Mouse (Mus musculus) cerebellum, postnatal 36 days (tissue): ENCODE data around the gene Eda2r.

Experiments
- DNase-seq, 2 experiments: peaks; one replicate each; pipeline ENCODE4 v3.0.0; 2021 to 2022; ENCODE audit warnings: mixed read lengths in 2 of 2

The Eda2r gene

DNA sequence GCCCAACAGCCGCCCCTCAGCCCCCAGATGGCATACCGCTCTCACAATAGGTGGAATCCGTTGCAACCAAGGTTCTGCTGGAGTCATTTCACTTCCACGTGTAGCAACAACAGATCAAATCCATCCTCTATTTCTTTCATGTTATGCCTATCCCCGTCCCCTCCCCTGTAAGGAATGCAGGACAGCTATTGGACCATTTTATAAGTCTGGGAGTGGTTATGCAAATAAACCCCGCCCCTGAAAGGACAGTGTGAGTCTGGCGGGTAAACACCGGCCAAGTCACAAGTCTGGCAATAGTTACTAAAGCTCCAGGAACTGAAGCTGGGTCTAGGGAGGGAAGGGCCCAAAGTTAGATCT, at the start of gene Eda2r:
Eda2r (minus strand) TSS at position 152 of the 357 bp plus-strand sequence.
- DNase-seq = peak in 1 of 2 experiments; percentile 1

- DNase-seq = no peak
Measured at GRCm38 (mm10) chrX:97397872-97398271, 20.9 kb upstream of the Eda2r start.

- DNase-seq = no peak
Measured at GRCm38 (mm10) chrX:97378076-97378475, 1.1 kb upstream of the Eda2r start.

DNA sequence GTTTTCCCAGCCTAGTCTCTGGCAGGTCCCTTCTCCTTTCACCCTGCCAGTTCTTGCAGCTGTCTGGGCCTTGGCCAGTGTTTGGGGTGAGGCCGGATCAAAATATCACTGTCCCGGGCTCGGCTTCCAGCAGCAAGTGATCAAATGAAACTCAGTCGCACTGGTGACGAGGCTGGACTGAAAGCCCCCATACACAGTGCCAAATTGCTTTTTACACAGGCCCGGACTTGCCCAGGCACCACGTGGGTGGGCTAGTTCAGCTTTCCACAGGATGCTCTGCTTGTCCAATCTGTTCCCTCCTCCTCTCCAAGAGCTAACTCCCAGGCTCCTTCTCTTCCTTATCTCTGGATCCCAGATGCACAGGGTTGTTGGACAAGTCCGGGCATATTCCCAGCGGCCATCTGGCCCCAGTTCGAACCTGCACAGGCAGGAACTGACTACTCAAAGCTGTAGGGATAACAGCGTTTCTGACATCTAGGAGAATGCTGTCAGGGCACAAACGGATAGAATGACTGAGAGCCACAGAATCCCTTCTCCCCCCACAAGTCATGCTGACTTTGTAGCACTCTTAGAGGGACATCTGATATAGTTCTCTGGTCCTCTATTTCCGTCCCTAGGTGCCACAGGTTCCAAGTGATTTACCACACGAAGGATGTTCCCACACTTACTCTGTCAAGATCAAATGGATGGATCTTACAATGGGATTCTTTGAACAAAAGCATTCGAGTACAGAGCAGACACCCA, 523 bp downstream of the Eda2r start:
- peak; percentile 0 to 2 for DNase-seq

- DNase-seq = no peak
Measured at GRCm38 (mm10) chrX:97372826-97373225, 4.2 kb downstream of the Eda2r start.

- DNase-seq = no peak
Measured at GRCm38 (mm10) chrX:97369206-97369605, 7.8 kb downstream of the Eda2r start.

DNA sequence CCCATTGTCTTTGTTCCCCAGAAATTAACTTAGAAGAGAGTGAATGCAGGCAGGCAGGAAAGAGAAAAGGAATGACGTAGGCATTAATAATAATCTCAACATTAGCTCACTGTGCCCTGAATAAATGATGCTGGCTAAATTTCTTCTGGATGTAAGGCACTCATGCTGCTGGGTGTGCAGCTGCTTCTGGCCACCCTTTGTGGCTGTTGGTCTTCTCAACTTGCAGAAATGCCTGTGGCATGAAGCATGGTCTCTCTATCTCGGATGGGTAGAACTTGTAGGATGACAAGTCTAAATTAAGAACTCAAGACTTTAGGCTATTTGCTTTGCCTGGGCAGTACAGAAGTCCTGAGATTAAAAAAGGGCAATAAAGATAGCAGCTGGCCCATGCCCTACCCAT, 8.3 kb downstream of the Eda2r start:
- DNase-seq = no peak

DNA sequence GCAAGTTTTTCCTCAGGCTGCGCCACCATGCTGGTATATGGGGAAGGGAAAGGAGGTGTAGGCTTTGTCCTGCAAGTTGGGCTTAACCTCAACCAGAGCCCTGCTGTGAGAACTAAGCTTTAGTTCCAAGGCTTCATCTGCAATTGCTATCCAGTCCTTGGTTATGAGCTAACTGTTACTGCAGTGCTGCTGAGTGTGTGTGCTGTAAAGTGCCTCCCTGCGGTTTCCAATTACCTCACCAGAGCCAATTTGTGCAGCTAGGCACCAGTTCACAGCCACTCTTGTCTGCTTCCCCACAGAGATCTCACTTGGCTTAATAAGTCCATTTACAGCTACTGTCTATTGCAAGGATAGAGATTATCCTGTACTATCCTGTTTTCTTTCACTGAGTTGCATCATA, 16.1 kb downstream of the Eda2r start:
- no peak for DNase-seq

- DNase-seq = no peak
Measured at GRCm38 (mm10) chrX:97327891-97328290, 49.1 kb downstream of the Eda2r start.
